Mouse (Mus musculus): ENCODE data around the gene Calcb. TPM values are rescaled to one million over a fixed set of nuclear protein-coding genes. Genes with fewer than 3 reads are reported as not detected.
"Not testable (repeated sequence)": the region's sequence is repeated elsewhere in the genome, so short reads cannot be mapped to it uniquely, and the experiment has no call there.

The Calcb gene
- polyA plus RNA-seq, 1 experiment from 2014 or later = 12.9 TPM

DNA sequence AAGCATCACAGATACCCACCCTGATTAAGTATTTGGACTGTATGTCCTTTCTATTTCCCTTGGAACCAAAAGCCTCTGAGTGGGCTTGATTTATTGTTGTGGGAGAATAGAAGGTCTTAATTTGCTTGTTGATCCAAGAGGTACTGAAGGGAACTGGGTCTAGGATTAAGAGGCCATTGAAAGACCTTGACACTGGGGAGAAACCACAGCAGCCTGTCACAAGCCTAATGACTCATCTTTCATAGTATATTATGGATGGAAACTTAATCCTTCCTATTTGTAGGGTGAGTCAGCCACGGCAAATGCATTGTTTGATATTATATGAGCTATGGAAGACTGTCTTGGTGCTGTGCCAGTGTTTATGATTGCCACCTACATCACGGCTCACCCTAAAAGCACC is 8.0 kb upstream of the Calcb start:
- no peak overlapping the region for H3K4me3 ChIP-seq (ENCODE audit: low read depth, low read length)
- H3K4me2 ChIP-seq (replicated peaks; ENCODE audit: low read depth) = no peak overlapping the region
- H3K36me3 ChIP-seq (ENCODE audit: control insufficient read depth, insufficient read depth) = no peaks in the 10 kb centered on the region
- no peaks in the 10 kb centered on the region for H3K27me3 ChIP-seq (replicated peaks; ENCODE audit: control insufficient read depth, insufficient read depth, low read length)
- H3K4me1 ChIP-seq (replicated peaks; ENCODE audit: control insufficient read depth, insufficient read depth, low read length) = no peaks in the 10 kb centered on the region
- no peak overlapping the region for H3K27ac ChIP-seq (ENCODE audit: low read depth, low read length)
- no peaks in the 10 kb centered on the region for H3K9me3 ChIP-seq (ENCODE audit: control insufficient read depth)
- TF ChIP-seq CTCF (IDR thresholded peaks at IDR 0.05; ENCODE audit: low read depth) = no peak
- WGBS = 77% methylated on average over 2 of the region's 2 CpGs
- no peak overlapping the region for H3K9ac ChIP-seq (ENCODE audit: low read depth, low read length)
- no peak for ATAC-seq

DNA sequence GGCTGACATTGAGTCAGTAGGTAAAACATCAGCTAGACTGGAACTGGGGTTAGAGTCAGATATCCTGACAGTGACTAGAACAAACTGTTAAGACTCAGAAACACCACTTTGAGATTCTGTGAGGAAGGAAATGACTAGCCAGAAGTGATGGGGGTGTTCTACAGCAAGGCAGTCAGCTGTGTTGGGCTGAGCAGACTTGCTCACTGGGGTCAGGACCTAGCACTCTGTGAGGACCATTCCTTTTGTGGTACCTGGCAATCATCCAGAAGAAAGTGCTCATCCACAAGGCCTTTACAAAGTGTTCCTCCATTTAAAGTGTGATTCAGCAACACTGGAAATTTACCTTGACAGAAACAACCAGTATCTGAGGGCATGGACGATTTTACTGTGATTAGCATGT is 5.9 kb upstream of the Calcb start:
- Histone ChIP-seq H3K9me3 (ENCODE audit: control insufficient read depth) (no peaks in the 10 kb centered on the region), H3K4me1 (replicated peaks; ENCODE audit: control insufficient read depth, insufficient read depth, low read length) (no peaks in the 10 kb centered on the region), H3K4me2 (replicated peaks; ENCODE audit: low read depth) (no peak overlapping the region), H3K9ac (ENCODE audit: low read depth, low read length) (no peak overlapping the region), H3K27me3 (replicated peaks; ENCODE audit: control insufficient read depth, insufficient read depth, low read length) (peaks cover 4% of the 10 kb centered on the region), H3K27ac (ENCODE audit: low read depth, low read length) (no peak overlapping the region), H3K4me3 (ENCODE audit: low read depth, low read length) (no peak overlapping the region), H3K36me3 (ENCODE audit: control insufficient read depth, insufficient read depth) (no peaks in the 10 kb centered on the region)
- WGBS = 67% methylated on average over 1 of the region's 1 CpGs
- ATAC-seq = no peak
- no peak for TF ChIP-seq CTCF (IDR thresholded peaks at IDR 0.05; ENCODE audit: low read depth)

DNA sequence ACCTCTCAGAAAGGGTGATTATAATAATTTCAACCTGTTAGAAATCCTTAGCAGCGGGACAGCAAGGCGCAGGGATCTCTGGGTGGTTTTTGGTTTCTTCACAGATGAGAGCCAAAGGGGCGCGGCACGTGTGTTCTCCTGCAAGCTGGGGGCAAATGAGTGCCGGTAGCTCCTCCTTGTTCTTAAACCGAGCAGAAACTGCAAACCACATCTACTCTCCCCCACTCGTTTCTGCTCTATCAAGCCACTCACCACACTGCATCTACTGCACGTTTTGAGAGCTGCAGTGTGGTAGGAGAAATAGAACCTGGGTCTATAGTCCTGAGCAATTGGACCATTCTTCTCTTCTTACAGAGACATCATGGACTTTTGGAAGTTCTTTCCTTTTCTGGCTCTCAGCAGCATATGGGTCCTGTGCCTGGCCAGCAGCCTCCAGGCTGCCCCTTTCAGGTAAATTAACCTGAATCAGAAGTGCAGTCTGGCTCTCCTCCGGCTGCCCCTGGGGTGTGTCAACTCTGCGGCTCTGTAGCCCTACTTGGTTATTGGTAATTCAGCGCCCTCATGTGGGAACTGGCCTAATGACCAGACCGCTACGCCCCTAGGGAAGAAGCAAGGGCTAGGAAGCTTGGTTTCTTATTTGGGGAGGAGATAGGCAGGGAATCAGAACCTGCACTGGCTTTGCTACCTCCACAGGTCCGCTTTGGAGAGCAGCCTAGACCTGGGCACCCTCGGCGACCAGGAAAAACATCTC is 1.1 kb downstream of the Calcb start:
- no peak for ATAC-seq
- H3K9ac ChIP-seq (ENCODE audit: low read depth, low read length) = no peak overlapping the region
- WGBS = 5% methylated on average over 17 of the region's 17 CpGs

DNA sequence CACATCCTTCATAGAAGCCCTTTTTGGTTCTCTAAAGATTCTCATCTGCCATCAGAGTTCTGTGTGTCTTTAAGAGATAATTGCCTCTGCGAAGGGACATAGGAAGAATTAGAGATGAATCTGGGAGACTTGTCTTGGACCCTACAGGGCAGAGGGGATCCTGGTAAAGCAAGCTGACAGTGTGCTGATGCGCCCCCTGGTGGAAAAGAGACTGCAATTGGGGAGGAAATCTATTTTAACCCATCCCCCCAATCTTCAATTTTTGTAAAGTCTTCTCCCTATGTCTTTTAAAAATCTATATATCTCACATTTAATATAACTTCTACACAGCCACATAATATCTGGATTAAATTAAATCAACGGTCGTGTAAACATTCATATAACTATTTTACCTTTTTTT is 11.3 kb downstream of the Calcb start:
- H3K4me3 ChIP-seq (ENCODE audit: low read depth, low read length); H3K27me3 ChIP-seq (replicated peaks; ENCODE audit: control insufficient read depth, insufficient read depth, low read length); H3K9me3 ChIP-seq (ENCODE audit: control insufficient read depth); ATAC-seq; H3K9ac ChIP-seq (ENCODE audit: low read depth, low read length); H3K4me1 ChIP-seq (replicated peaks; ENCODE audit: control insufficient read depth, insufficient read depth, low read length); H3K27ac ChIP-seq (ENCODE audit: low read depth, low read length); H3K36me3 ChIP-seq (ENCODE audit: control insufficient read depth, insufficient read depth); H3K4me2 ChIP-seq (replicated peaks; ENCODE audit: low read depth): not testable (repeated sequence)
- WGBS = 64% methylated on average over 4 of the region's 4 CpGs
- peak; percentile 57 for TF ChIP-seq CTCF (IDR thresholded peaks at IDR 0.05; ENCODE audit: low read depth)

More for the DNA sequence above, 1.1 kb downstream of the Calcb start:
- H3K4me2 ChIP-seq (replicated peaks; ENCODE audit: low read depth) = peak overlapping the region; percentile 32
- peak overlapping the region; percentile 11; the same call in 1 of the 2 replicates for H3K4me3 ChIP-seq (ENCODE audit: low read depth, low read length)
- H3K9me3 ChIP-seq (ENCODE audit: control insufficient read depth) = no peaks in the 10 kb centered on the region
- H3K27me3 ChIP-seq (replicated peaks; ENCODE audit: control insufficient read depth, insufficient read depth, low read length) = peaks cover 32% of the 10 kb centered on the region
- peak; percentile 75 for TF ChIP-seq CTCF (IDR thresholded peaks at IDR 0.05; ENCODE audit: low read depth)
- H3K36me3 ChIP-seq (ENCODE audit: control insufficient read depth, insufficient read depth) = no peaks in the 10 kb centered on the region
- H3K27ac ChIP-seq (ENCODE audit: low read depth, low read length) = no peak overlapping the region
- no peaks in the 10 kb centered on the region for H3K4me1 ChIP-seq (replicated peaks; ENCODE audit: control insufficient read depth, insufficient read depth, low read length)

DNA sequence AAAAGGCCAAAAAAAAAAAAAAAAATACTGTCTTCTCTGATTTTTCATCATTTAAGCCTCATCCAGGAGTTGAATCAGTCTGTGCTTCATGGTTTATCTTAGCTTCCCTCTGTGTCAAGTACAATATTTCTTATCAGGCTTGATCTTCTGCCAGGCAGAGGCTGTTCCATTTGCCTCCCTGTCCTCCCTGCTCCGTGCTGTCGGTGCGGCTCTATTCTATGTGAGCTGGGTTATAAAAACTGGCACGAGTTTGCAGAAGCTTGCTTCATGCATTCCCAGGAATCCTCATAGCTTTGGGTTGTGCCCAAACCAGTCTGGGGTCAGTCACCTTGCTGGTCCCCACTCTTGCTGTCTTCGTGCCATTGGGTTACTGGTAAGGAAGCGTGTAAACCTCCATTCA is 12.7 kb downstream of the Calcb start:
- 68% methylated on average over 6 of the region's 6 CpGs for WGBS
- Histone ChIP-seq H3K27ac (ENCODE audit: low read depth, low read length) (no peak overlapping the region), H3K4me2 (replicated peaks; ENCODE audit: low read depth) (no peak overlapping the region), H3K9ac (ENCODE audit: low read depth, low read length) (no peak overlapping the region), H3K4me1 (replicated peaks; ENCODE audit: control insufficient read depth, insufficient read depth, low read length) (no peaks in the 10 kb centered on the region; the same call in 1 of the 2 replicates), H3K9me3 (ENCODE audit: control insufficient read depth) (no peaks in the 10 kb centered on the region), H3K4me3 (ENCODE audit: low read depth, low read length) (no peak overlapping the region), H3K36me3 (ENCODE audit: control insufficient read depth, insufficient read depth) (no peaks in the 10 kb centered on the region), H3K27me3 (replicated peaks; ENCODE audit: control insufficient read depth, insufficient read depth, low read length) (no peaks in the 10 kb centered on the region)
- TF ChIP-seq CTCF (IDR thresholded peaks at IDR 0.05; ENCODE audit: low read depth) = no peak
- no peak for ATAC-seq

DNA sequence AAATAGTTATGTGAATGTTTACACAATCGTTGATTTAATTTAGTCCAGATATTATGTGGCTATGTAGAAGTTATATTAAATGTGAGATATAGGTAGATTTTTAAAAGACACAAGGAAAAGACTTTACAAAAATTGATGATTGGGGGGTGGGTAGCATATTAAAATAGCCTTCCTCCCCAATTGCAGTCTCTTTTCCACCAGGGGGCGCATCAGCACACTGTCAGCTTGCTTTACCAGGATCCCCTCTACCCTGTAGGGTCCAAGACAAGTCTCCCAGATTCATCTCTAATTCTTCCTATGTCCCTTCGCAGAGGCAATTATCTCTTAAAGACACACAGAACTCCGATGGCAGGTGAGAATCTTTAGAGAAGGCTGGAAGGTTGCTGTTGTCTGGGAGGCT is 13.3 kb downstream of the Calcb start:
- not testable (repeated sequence) for H3K4me2 ChIP-seq (replicated peaks; ENCODE audit: low read depth); H3K27me3 ChIP-seq (replicated peaks; ENCODE audit: control insufficient read depth, insufficient read depth, low read length); H3K4me3 ChIP-seq (ENCODE audit: low read depth, low read length); H3K9ac ChIP-seq (ENCODE audit: low read depth, low read length); H3K36me3 ChIP-seq (ENCODE audit: control insufficient read depth, insufficient read depth); H3K27ac ChIP-seq (ENCODE audit: low read depth, low read length); H3K4me1 ChIP-seq (replicated peaks; ENCODE audit: control insufficient read depth, insufficient read depth, low read length); H3K9me3 ChIP-seq (ENCODE audit: control insufficient read depth); ATAC-seq
- WGBS = 29% methylated on average over 4 of the region's 4 CpGs
- TF ChIP-seq CTCF (IDR thresholded peaks at IDR 0.05; ENCODE audit: low read depth) = peak; percentile 64

All from intestine, postnatal 0 days (tissue).